Mouse (Mus musculus): Measurements from ENCODE around the gene Rimbp2. TPM values are rescaled to one million over a fixed set of nuclear protein-coding genes. Genes with fewer than 3 reads are reported as not detected.

Rimbp2 gene
- total RNA-seq, 2 experiments from 2014 or later = 126 to 139 TPM

DNA sequence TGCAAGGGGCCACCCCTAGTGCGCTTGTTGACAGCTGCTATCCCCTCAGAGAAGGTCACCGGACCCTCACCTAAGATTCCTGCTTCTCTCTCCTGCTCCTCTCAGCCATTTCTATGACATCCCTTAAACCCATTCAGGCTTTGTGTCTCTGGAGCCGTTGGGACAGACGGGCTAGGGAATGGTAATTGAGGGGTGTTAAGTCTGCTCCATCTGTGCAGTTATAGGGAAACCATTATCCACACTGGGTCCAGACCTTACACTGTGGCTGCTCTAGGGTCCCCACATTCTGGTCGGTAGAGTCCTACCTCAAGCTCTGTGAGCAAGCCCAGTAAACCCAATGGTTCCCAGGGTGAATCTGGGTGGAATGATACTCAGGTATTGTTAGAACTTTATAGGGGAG, 244.4 kb downstream of the Rimbp2 start:
- no peak overlapping the region for H3K27ac ChIP-seq
- TF ChIP-seq CTCF (conservative IDR thresholded peaks at IDR 0.05) = no peak
- DNase-seq (ENCODE audit: low spot score in 2 of 2) = no peak
- no peak overlapping the region for H3K4me3 ChIP-seq

Other genes with a start within 250 kb of the Rimbp2 start
- gene Stx2, start 55.1 kb upstream of the Rimbp2 start, total RNA-seq (2021) = 10 to 100 TPM; 30.9 to 31.8 TPM
- 100 to 1,000 TPM; 160 to 167 TPM for gene Ran, start 66.6 kb upstream of the Rimbp2 start, total RNA-seq (2021)
- gene Adgrd1, start 143.3 kb upstream of the Rimbp2 start, total RNA-seq (2021) = under 1 TPM; 0.33 to 0.39 TPM

Data from layer of hippocampus, adult 2 months (tissue).